Mouse (Mus musculus) liver, embryonic 16.5 days (tissue): Measurements from ENCODE around the gene Gdnf. TPM values are rescaled to one million over a fixed set of nuclear protein-coding genes. Genes with fewer than 3 reads are reported as not detected.

ENCODE experiments used
- ATAC-seq: fragments of 200-750 bp; cut with Nextera tagmentation; 2 replicates; pipeline ENCODE4 v1.8.0; 2017; ENCODE audit warnings: low read depth, mild to moderate bottlenecking, moderate number of reproducible peaks, moderate library complexity
- H3K27ac ChIP-seq: fragments of 300-500 bp; sonication (generic); 2 replicates; pipeline ENCODE4 v1.5.1; 2014; ENCODE audit warnings: mild to moderate bottlenecking, low read length
- H3K27me3 ChIP-seq: fragments of 300-500 bp; sonication (generic); 2 replicates; pipeline ENCODE4 v1.6.1; 2014; ENCODE audit warnings: low read depth, low read length, mixed read lengths; ENCODE audit not compliant: control insufficient read depth, insufficient read depth
- H3K36me3 ChIP-seq: fragments of 300-500 bp; sonication (generic); 2 replicates; pipeline ENCODE4 v1.6.1; 2014; ENCODE audit warnings: mild to moderate bottlenecking; ENCODE audit not compliant: control insufficient read depth, insufficient read depth
- H3K4me1 ChIP-seq: fragments of 300-500 bp; sonication (generic); 2 replicates; pipeline ENCODE4 v1.6.1; 2014; ENCODE audit warnings: low read depth, low read length, mixed read lengths; ENCODE audit not compliant: control insufficient read depth
- H3K4me2 ChIP-seq: fragments of 300-500 bp; sonication (generic); 2 replicates; pipeline ENCODE4 v1.6.1; 2014; ENCODE audit warnings: low read depth, low read length, mixed read lengths
- H3K4me3 ChIP-seq: fragments of 300-500 bp; sonication (generic); 2 replicates; pipeline ENCODE4 v1.5.1; 2014; ENCODE audit warnings: low read depth, mild to moderate bottlenecking, low read length
- H3K9ac ChIP-seq: fragments of 300-500 bp; sonication (generic); 2 replicates; pipeline ENCODE4 v1.6.1; 2014; ENCODE audit warnings: low read depth, low read length
- H3K9me3 ChIP-seq: fragments of 300-500 bp; sonication (generic); replicated peaks from 2 replicates; pipeline ENCODE4 v1.6.1; 2016; ENCODE audit warnings: low read length; ENCODE audit not compliant: control insufficient read depth
- WGBS: fragments of 180-500 bp; shearing (Covaris S2); extraction: QIAGEN DNeasy Blood & Tissue Kit; methylation state at CpG from one replicate; pipeline ENCODE4 v1.1.7; 2014; ENCODE audit not compliant: insufficient replicate concordance; 5-methylcytosine and 5-hydroxymethylcytosine counted together
- polyA plus RNA-seq: library from polyadenylated mRNA; unstranded; fragments of >200 nt; fragmentation: Nextera tagmentation; extraction: Ambion mirVana; gene quantifications from 2 replicates; pipeline ENCODE4 v1.2.1, GENCODE M21; 2015

Gene Gdnf
- polyA plus RNA-seq, 1 experiment from 2014 or later, result not detected

- no peaks in the 10 kb centered on the region for H3K27me3 ChIP-seq
- no peak overlapping the region for H3K9ac ChIP-seq
- no peaks in the 10 kb centered on the region for H3K36me3 ChIP-seq
- H3K4me1 ChIP-seq, result no peaks in the 10 kb centered on the region
- no peak overlapping the region for H3K4me2 ChIP-seq
- no peak overlapping the region for H3K4me3 ChIP-seq
- ATAC-seq, result no peak
- H3K9me3 ChIP-seq, result no peaks in the 10 kb centered on the region
- H3K27ac ChIP-seq, result no peak overlapping the region
- WGBS, result 48% methylated on average over 1 of the region's 1 CpGs
Measured at GRCm38 (mm10) chr15:7841664-7842063, 31.0 kb downstream of the Gdnf start.

- H3K4me1 ChIP-seq, result no peaks in the 10 kb centered on the region
- H3K4me2 ChIP-seq, result no peak overlapping the region
- H3K36me3 ChIP-seq, result no peaks in the 10 kb centered on the region
- 54% methylated on average over 4 of the region's 4 CpGs for WGBS
- no peak for ATAC-seq
- H3K9ac ChIP-seq, result no peak overlapping the region
- H3K27ac ChIP-seq, result no peak overlapping the region
- no peaks in the 10 kb centered on the region for H3K27me3 ChIP-seq
- H3K4me3 ChIP-seq, result no peak overlapping the region
- H3K9me3 ChIP-seq, result no peaks in the 10 kb centered on the region
Measured at GRCm38 (mm10) chr15:7842398-7842797, 31.8 kb downstream of the Gdnf start.

GRCm38 (mm10) chr15:7857418-7857817 is 46.8 kb downstream of the Gdnf start:
- no peaks in the 10 kb centered on the region for H3K27me3 ChIP-seq
- no peaks in the 10 kb centered on the region for H3K4me1 ChIP-seq
- H3K4me2 ChIP-seq, result no peak overlapping the region
- WGBS, result 72% methylated on average over 13 of the region's 13 CpGs
- ATAC-seq, result no peak
- H3K4me3 ChIP-seq, result no peak overlapping the region
- H3K9me3 ChIP-seq, result no peaks in the 10 kb centered on the region
- H3K36me3 ChIP-seq, result no peaks in the 10 kb centered on the region
- H3K9ac ChIP-seq, result no peak overlapping the region
- no peak overlapping the region for H3K27ac ChIP-seq

- H3K9ac ChIP-seq, result no peak overlapping the region
- H3K4me1 ChIP-seq, result no peaks in the 10 kb centered on the region
- no peak overlapping the region for H3K4me2 ChIP-seq
- H3K27me3 ChIP-seq, result no peaks in the 10 kb centered on the region
- no peaks in the 10 kb centered on the region for H3K9me3 ChIP-seq
- no peak overlapping the region for H3K4me3 ChIP-seq
- no peaks in the 10 kb centered on the region for H3K36me3 ChIP-seq
- 64% methylated on average over 5 of the region's 5 CpGs for WGBS
- no peak overlapping the region for H3K27ac ChIP-seq
- no peak for ATAC-seq
Measured at GRCm38 (mm10) chr15:7858841-7859240, 48.2 kb downstream of the Gdnf start.

- H3K4me3 ChIP-seq, result no peak overlapping the region
Measured at GRCm38 (mm10) chr15:7862890-7863289, 52.2 kb downstream of the Gdnf start.

GRCm38 (mm10) chr15:7863328-7863727 is 52.7 kb downstream of the Gdnf start:
- H3K9ac ChIP-seq, result no peak overlapping the region
- H3K4me2 ChIP-seq, result no peak overlapping the region
- no peaks in the 10 kb centered on the region for H3K27me3 ChIP-seq
- no peaks in the 10 kb centered on the region for H3K9me3 ChIP-seq
- H3K4me1 ChIP-seq, result no peaks in the 10 kb centered on the region
- no peak overlapping the region for H3K4me3 ChIP-seq
- no peak overlapping the region for H3K27ac ChIP-seq
- no peaks in the 10 kb centered on the region for H3K36me3 ChIP-seq
- ATAC-seq, result no peak
- 54% methylated on average over 5 of the region's 5 CpGs for WGBS

More at GRCm38 (mm10) chr15:7862890-7863289, 52.2 kb downstream of the Gdnf start:
- H3K9me3 ChIP-seq, result no peaks in the 10 kb centered on the region
- no peak for ATAC-seq
- no peak overlapping the region for H3K27ac ChIP-seq
- no peaks in the 10 kb centered on the region for H3K27me3 ChIP-seq
- no peak overlapping the region for H3K4me2 ChIP-seq
- whole genome bisulfite sequencing, result 67% methylated on average over 5 of the region's 5 CpGs
- no peaks in the 10 kb centered on the region for H3K36me3 ChIP-seq
- no peak overlapping the region for H3K9ac ChIP-seq
- no peaks in the 10 kb centered on the region for H3K4me1 ChIP-seq

- Histone ChIP-seq H3K27ac (no peak overlapping the region), H3K4me3 (no peak overlapping the region), H3K9ac (no peak overlapping the region), H3K36me3 (no peaks in the 10 kb centered on the region), H3K4me1 (no peaks in the 10 kb centered on the region), H3K27me3 (no peaks in the 10 kb centered on the region), H3K4me2 (no peak overlapping the region), H3K9me3 (no peaks in the 10 kb centered on the region)
- 63% methylated on average over 3 of the region's 3 CpGs for WGBS
- no peak for ATAC-seq
Measured at GRCm38 (mm10) chr15:7865305-7865704, 54.7 kb downstream of the Gdnf start.

GRCm38 (mm10) chr15:7872473-7872872 is 61.8 kb downstream of the Gdnf start:
- ATAC-seq, result no peak
- WGBS, result 61% methylated on average over 5 of the region's 5 CpGs
- H3K27ac ChIP-seq, result no peak overlapping the region
- H3K27me3 ChIP-seq, result no peaks in the 10 kb centered on the region
- H3K9me3 ChIP-seq, result no peaks in the 10 kb centered on the region
- no peak overlapping the region for H3K4me3 ChIP-seq
- no peak overlapping the region for H3K4me2 ChIP-seq
- H3K36me3 ChIP-seq, result no peaks in the 10 kb centered on the region
- no peaks in the 10 kb centered on the region for H3K4me1 ChIP-seq
- no peak overlapping the region for H3K9ac ChIP-seq

GRCm38 (mm10) chr15:7875879-7876278 is 65.2 kb downstream of the Gdnf start:
- ATAC-seq, result no peak
- H3K27ac ChIP-seq, result no peak overlapping the region
- no peaks in the 10 kb centered on the region for H3K27me3 ChIP-seq
- H3K9me3 ChIP-seq, result no peaks in the 10 kb centered on the region
- H3K9ac ChIP-seq, result no peak overlapping the region
- no peak overlapping the region for H3K4me2 ChIP-seq
- H3K4me3 ChIP-seq, result no peak overlapping the region
- H3K36me3 ChIP-seq, result no peaks in the 10 kb centered on the region
- 64% methylated on average over 6 of the region's 6 CpGs for WGBS
- no peaks in the 10 kb centered on the region for H3K4me1 ChIP-seq
